Mouse (Mus musculus): ENCODE data around the gene Fam53b.

Fam53b gene

GRCm38 (mm10) chr7:132773011-132773705 is 40.5 kb downstream of the Fam53b start:
- Histone ChIP-seq H3K36me3 (ENCODE audit: control insufficient read depth, insufficient read depth, low read length, poor library complexity, severe bottlenecking) (peaks cover 7% of the 10 kb centered on the region), H3K27me3 (ENCODE audit: control insufficient read depth, insufficient read depth, low read length, poor library complexity, severe bottlenecking) (no peaks in the 10 kb centered on the region)
- no peak for DNase-seq (ENCODE audit: low read depth, low spot score)

GRCm38 (mm10) chr7:132772440-132772839 is 41.2 kb downstream of the Fam53b start:
- DNase-seq (ENCODE audit: low read depth, low spot score): no peak
- no peaks in the 10 kb centered on the region for H3K27me3 ChIP-seq (ENCODE audit: control insufficient read depth, insufficient read depth, low read length, poor library complexity, severe bottlenecking)
- H3K36me3 ChIP-seq (ENCODE audit: control insufficient read depth, insufficient read depth, low read length, poor library complexity, severe bottlenecking): peaks cover 7% of the 10 kb centered on the region

- DNase-seq (ENCODE audit: low read depth, low spot score): no peak
- Histone ChIP-seq H3K27me3 (ENCODE audit: control insufficient read depth, insufficient read depth, low read length, poor library complexity, severe bottlenecking) (no peaks in the 10 kb centered on the region), H3K36me3 (ENCODE audit: control insufficient read depth, insufficient read depth, low read length, poor library complexity, severe bottlenecking) (peaks cover 2% of the 10 kb centered on the region)
These were observed 45.0 kb downstream of the Fam53b start for GRCm38 (mm10) chr7:132768498-132769344.

GRCm38 (mm10) chr7:132767999-132768370 is 45.7 kb downstream of the Fam53b start:
- DNase-seq (ENCODE audit: low read depth, low spot score): no peak
- peaks cover 2% of the 10 kb centered on the region for H3K36me3 ChIP-seq (ENCODE audit: control insufficient read depth, insufficient read depth, low read length, poor library complexity, severe bottlenecking)
- no peaks in the 10 kb centered on the region for H3K27me3 ChIP-seq (ENCODE audit: control insufficient read depth, insufficient read depth, low read length, poor library complexity, severe bottlenecking)

GRCm38 (mm10) chr7:132767233-132767998 is 46.3 kb downstream of the Fam53b start:
- no peak for DNase-seq (ENCODE audit: low read depth, low spot score)
- Histone ChIP-seq H3K36me3 (ENCODE audit: control insufficient read depth, insufficient read depth, low read length, poor library complexity, severe bottlenecking) (no peaks in the 10 kb centered on the region; the same call in 1 of the 2 replicates), H3K27me3 (ENCODE audit: control insufficient read depth, insufficient read depth, low read length, poor library complexity, severe bottlenecking) (no peaks in the 10 kb centered on the region)

GRCm38 (mm10) chr7:132766235-132766871 is 47.3 kb downstream of the Fam53b start:
- no peak for DNase-seq (ENCODE audit: low read depth, low spot score)
- H3K36me3 ChIP-seq (ENCODE audit: control insufficient read depth, insufficient read depth, low read length, poor library complexity, severe bottlenecking): no peaks in the 10 kb centered on the region; the same call in 1 of the 2 replicates

GRCm38 (mm10) chr7:132765629-132766186 is 48.0 kb downstream of the Fam53b start:
- DNase-seq (ENCODE audit: low read depth, low spot score): no peak
- no peaks in the 10 kb centered on the region for H3K27me3 ChIP-seq (ENCODE audit: control insufficient read depth, insufficient read depth, low read length, poor library complexity, severe bottlenecking)
- no peaks in the 10 kb centered on the region; the same call in 1 of the 2 replicates for H3K36me3 ChIP-seq (ENCODE audit: control insufficient read depth, insufficient read depth, low read length, poor library complexity, severe bottlenecking)

More at GRCm38 (mm10) chr7:132766235-132766871, 47.3 kb downstream of the Fam53b start:
- H3K27me3 ChIP-seq (ENCODE audit: control insufficient read depth, insufficient read depth, low read length, poor library complexity, severe bottlenecking): no peaks in the 10 kb centered on the region

GRCm38 (mm10) chr7:132764896-132765491 is 48.7 kb downstream of the Fam53b start:
- no peak for DNase-seq (ENCODE audit: low read depth, low spot score)
- H3K36me3 ChIP-seq (ENCODE audit: control insufficient read depth, insufficient read depth, low read length, poor library complexity, severe bottlenecking): no peaks in the 10 kb centered on the region; the same call in 1 of the 2 replicates
- H3K27me3 ChIP-seq (ENCODE audit: control insufficient read depth, insufficient read depth, low read length, poor library complexity, severe bottlenecking): no peaks in the 10 kb centered on the region

GRCm38 (mm10) chr7:132764314-132764713 is 49.4 kb downstream of the Fam53b start:
- Histone ChIP-seq H3K27me3 (ENCODE audit: control insufficient read depth, insufficient read depth, low read length, poor library complexity, severe bottlenecking) (no peaks in the 10 kb centered on the region), H3K36me3 (ENCODE audit: control insufficient read depth, insufficient read depth, low read length, poor library complexity, severe bottlenecking) (no peaks in the 10 kb centered on the region; the same call in 1 of the 2 replicates)
- no peak for DNase-seq (ENCODE audit: low read depth, low spot score)

- Histone ChIP-seq H3K36me3 (ENCODE audit: control insufficient read depth, insufficient read depth, low read length, poor library complexity, severe bottlenecking) (no peaks in the 10 kb centered on the region; the same call in 1 of the 2 replicates), H3K27me3 (ENCODE audit: control insufficient read depth, insufficient read depth, low read length, poor library complexity, severe bottlenecking) (no peaks in the 10 kb centered on the region)
- DNase-seq (ENCODE audit: low read depth, low spot score): no peak
These were observed 49.8 kb downstream of the Fam53b start for GRCm38 (mm10) chr7:132763911-132764310.

- Histone ChIP-seq H3K36me3 (ENCODE audit: control insufficient read depth, insufficient read depth, low read length, poor library complexity, severe bottlenecking) (no peaks in the 10 kb centered on the region; the same call in 1 of the 2 replicates), H3K27me3 (ENCODE audit: control insufficient read depth, insufficient read depth, low read length, poor library complexity, severe bottlenecking) (no peaks in the 10 kb centered on the region)
- DNase-seq (ENCODE audit: low read depth, low spot score): no peak
These were observed 50.3 kb downstream of the Fam53b start for GRCm38 (mm10) chr7:132763351-132763750.

GRCm38 (mm10) chr7:132761409-132761808 is 52.3 kb downstream of the Fam53b start:
- DNase-seq (ENCODE audit: low read depth, low spot score): no peak
- no peaks in the 10 kb centered on the region; the same call in 1 of the 2 replicates for H3K36me3 ChIP-seq (ENCODE audit: control insufficient read depth, insufficient read depth, low read length, poor library complexity, severe bottlenecking)
- no peaks in the 10 kb centered on the region for H3K27me3 ChIP-seq (ENCODE audit: control insufficient read depth, insufficient read depth, low read length, poor library complexity, severe bottlenecking)

GRCm38 (mm10) chr7:132760589-132761180 is 53.0 kb downstream of the Fam53b start:
- no peak for DNase-seq (ENCODE audit: low read depth, low spot score)
- H3K27me3 ChIP-seq (ENCODE audit: control insufficient read depth, insufficient read depth, low read length, poor library complexity, severe bottlenecking): no peaks in the 10 kb centered on the region
- no peaks in the 10 kb centered on the region; the same call in 1 of the 2 replicates for H3K36me3 ChIP-seq (ENCODE audit: control insufficient read depth, insufficient read depth, low read length, poor library complexity, severe bottlenecking)

Measured in splenic B cell, adult 2 months (primary cell).